Mouse (Mus musculus): Measurements from ENCODE around the gene Tmem132b.

The Tmem132b gene

GRCm38 (mm10) chr5:125772238-125772637, 240.7 kb downstream of the Tmem132b start:
- DNase-seq (ENCODE audit: low spot score in 2 of 2) = no peak

DNA sequence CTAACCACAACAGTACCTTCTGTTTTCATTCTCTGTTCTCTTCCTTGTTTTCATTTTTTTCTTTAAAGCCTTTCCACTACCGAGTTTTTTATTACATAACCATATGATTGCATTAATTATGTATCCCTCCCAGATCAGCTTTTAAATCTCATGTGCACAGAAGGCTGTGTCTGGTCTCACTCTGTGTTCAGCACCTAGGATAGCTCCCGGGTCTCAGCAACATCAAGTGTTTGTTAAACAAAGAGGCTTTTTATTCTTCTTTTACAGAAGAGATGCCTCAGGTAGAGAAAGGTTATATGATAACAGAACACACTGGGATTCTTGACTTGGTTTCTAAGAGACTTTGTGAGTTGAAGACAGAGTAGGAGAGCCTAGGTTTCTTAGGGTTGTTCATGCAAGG, 241.2 kb downstream of the Tmem132b start:
- no peak for DNase-seq (ENCODE audit: low spot score in 2 of 2)

DNA sequence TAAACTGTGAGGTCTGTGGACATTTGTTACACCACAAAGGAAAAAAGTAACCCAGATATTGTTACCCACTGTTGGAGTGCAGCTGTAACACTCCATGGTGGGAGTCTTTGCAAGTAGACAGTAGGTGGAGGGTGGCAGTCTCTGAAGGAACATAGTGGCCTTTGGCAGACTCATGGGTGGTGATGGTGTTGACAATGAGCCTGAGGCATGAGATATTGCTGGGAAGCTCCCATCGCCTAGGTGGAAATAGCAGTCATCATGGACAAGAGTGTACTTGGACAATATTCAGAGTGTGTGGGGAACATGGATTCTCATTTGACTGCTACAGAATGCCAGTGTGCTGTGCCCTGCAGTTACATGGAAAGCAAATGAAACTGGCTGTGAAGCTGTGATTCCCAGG, 248.8 kb downstream of the Tmem132b start:
- DNase-seq (ENCODE audit: low spot score in 2 of 2) = no peak

- DNase-seq (ENCODE audit: low spot score in 2 of 2) = no peak
These were observed 261.1 kb downstream of the Tmem132b start for GRCm38 (mm10) chr5:125792643-125793042.

DNA sequence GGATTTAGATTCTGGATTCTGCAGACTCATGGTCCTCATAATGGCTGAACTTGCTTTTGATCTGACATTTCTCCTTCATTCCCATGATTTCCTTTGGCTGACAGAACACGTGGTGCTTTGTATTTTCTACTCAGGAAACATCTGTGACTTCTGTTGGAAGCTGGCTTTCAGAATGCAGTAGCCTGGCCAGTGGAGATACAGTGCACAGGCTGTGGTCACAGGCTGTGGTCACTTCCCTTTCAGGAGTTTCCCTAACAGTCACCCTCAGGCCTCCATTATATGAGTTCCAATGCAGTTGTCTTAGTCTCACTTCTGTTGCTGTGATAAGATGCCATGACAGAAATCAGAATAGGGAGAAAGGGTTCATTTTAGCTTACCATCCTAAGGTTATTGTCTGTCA, 262.7 kb downstream of the Tmem132b start:
- no peak for DNase-seq (ENCODE audit: low spot score in 2 of 2)

- DNase-seq (ENCODE audit: low spot score in 2 of 2) = no peak
These were observed 268.0 kb downstream of the Tmem132b start for GRCm38 (mm10) chr5:125799622-125800021.

- no peak for DNase-seq (ENCODE audit: low spot score in 2 of 2)
These were observed 268.5 kb downstream of the Tmem132b start for GRCm38 (mm10) chr5:125800025-125800424.

- no peak for DNase-seq (ENCODE audit: low spot score in 2 of 2)
These were observed 271.2 kb downstream of the Tmem132b start for GRCm38 (mm10) chr5:125802801-125803200.

- DNase-seq (ENCODE audit: low spot score in 2 of 2) = no peak
These were observed 273.8 kb downstream of the Tmem132b start for GRCm38 (mm10) chr5:125805327-125805726.

- DNase-seq (ENCODE audit: low spot score in 2 of 2) = no peak
These were observed 276.3 kb downstream of the Tmem132b start for GRCm38 (mm10) chr5:125807861-125808260.

DNA sequence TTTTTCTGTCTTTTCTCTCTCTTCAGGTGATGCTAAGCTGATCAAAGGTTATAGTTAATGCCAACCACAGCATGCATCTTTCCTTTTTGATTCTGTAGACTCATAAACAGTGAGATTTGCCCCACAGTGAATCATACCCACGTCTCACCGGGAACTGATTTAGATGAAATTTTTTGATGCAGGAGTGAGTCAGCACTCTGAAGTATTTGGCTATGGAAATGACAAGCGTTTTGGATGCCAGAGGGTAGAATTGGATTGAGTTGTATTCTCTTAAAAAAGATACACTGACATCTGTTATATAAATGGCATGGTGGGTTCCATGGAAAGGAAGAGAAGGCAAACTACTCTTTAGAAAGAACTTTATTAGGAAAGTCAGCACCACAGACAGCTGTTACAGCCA, 297.8 kb downstream of the Tmem132b start:
- DNase-seq (ENCODE audit: low spot score in 2 of 2) = no peak

- no peak for DNase-seq (ENCODE audit: low spot score in 2 of 2)
These were observed 304.3 kb downstream of the Tmem132b start for GRCm38 (mm10) chr5:125835890-125836289.

DNA sequence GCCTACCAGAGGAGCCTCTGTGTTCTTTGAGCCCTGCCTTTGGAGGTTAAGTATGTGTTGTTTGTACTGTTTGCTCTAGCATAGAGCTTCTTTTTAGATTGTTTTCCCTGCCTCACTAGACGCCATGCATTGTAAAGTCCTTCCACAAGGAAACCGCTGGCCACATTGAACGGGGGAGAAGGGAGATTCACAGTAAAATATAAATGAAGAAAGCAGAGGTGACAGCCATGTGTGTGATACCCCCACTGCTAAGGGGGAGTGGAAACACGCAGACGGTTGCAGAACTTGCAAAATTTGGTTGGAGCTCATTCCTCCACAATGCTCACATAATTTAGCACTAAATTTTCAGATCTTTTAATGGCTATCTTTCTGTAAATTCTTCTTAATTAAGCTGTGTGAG, 305.2 kb downstream of the Tmem132b start:
- DNase-seq (ENCODE audit: low spot score in 2 of 2) = no peak
